Mouse (Mus musculus): ENCODE results near the gene Fam53a. TPM values are rescaled to one million over a fixed set of nuclear protein-coding genes. Genes with fewer than 3 reads are reported as not detected.

Fam53a gene
- total and polyA plus RNA-seq, 3 experiments: 43.6 to 62.8 TPM; not detected in 1

DNA sequence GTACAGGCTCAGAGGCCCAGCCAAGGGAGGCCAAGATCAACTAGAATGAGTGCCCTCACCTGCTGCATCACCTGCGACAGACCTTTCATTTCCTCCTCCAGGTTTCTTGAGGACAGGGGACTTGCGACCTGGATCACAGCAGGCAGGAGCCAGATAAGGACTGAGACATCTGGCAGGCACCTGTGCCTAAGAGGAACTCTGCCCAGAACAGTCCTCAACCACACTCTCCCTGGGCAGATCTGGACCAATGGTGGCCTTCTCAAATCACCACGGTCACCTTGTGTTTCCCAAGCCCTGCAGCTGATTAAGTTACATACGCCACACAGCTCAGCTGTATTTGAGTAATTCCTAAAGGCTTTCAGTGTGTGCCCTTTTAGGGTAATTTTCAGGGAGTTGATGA is 1.2 kb upstream of the Fam53a start:
- Histone ChIP-seq H3K4me1 (ENCODE audit: control insufficient read depth in 1 of 2, insufficient read depth in 2 of 2, low read length in 2 of 2) (peaks cover 10 to 17% of the 10 kb centered on the region in 2 experiments), H3K27me3 (ENCODE audit: control insufficient read depth in 1 of 2, insufficient read depth in 2 of 2, low read length in 2 of 2) (no peaks in the 10 kb centered on the region), H3K9ac (ENCODE audit: control insufficient read depth, low read depth, low read length, poor library complexity, severe bottlenecking) (peak overlapping the region; percentile 72), H3K9me3 (replicated peaks; ENCODE audit: insufficient read depth, low read length) (no peaks in the 10 kb centered on the region), H3K79me2 (ENCODE audit: control insufficient read depth, insufficient read depth, low read length, poor library complexity) (peaks cover 23% of the 10 kb centered on the region), H3K4me3 (ENCODE audit: control insufficient read depth in 1 of 2, insufficient read depth in 1 of 2, low read depth in 2 of 2, low read length in 2 of 2) (peak overlapping the region; percentile 81 to 96), H3K27ac (ENCODE audit: control insufficient read depth, low read depth, low read length) (peak overlapping the region; percentile 61), H3K36me3 (ENCODE audit: control insufficient read depth in 1 of 2, insufficient read depth in 2 of 2, low read length in 2 of 2) (peaks cover 0 to 17% of the 10 kb centered on the region in 2 experiments; a peak in 2 of 4 replicates)
- DNase-seq (ENCODE audit: low read depth, low spot score): peak; percentile 72
- TF ChIP-seq ZMIZ1 (IDR thresholded peaks at IDR 0.05; ENCODE audit: low read depth, low read length) (no peak), ZNF384 (IDR thresholded peaks at IDR 0.05; ENCODE audit: low read depth, low read length) (no peak), E2F4 (IDR thresholded peaks at IDR 0.05; ENCODE audit: borderline replicate concordance, low read depth, low read length) (no peak), SMC3 (IDR thresholded peaks at IDR 0.05; ENCODE audit: low read depth, low read length) (no peak), HCFC1 (IDR thresholded peaks at IDR 0.05; ENCODE audit: low read depth, low read length) (no peak), EP300 (IDR thresholded peaks at IDR 0.05; ENCODE audit: low read depth in 1 of 2, low read length in 2 of 2) (peak in 1 of 2 experiments; percentile 61; a peak in 1 of 4 replicates), MAFK (IDR thresholded peaks at IDR 0.05; ENCODE audit: borderline replicate concordance, low read depth, low read length) (no peak), USF1 (IDR thresholded peaks at IDR 0.05; ENCODE audit: low read depth, low read length) (no peak), MEF2A (IDR thresholded peaks at IDR 0.05; ENCODE audit: extremely low read depth, insufficient replicate concordance, low read depth, low read length, poor library complexity, severe bottlenecking) (no peak), UBTF (IDR thresholded peaks at IDR 0.05; ENCODE audit: borderline replicate concordance, insufficient read depth, low read depth, low read length) (no peak), NRF1 (IDR thresholded peaks at IDR 0.05; ENCODE audit: insufficient read depth, low read depth, low read length, poor library complexity, severe bottlenecking) (no peak), MAZ (IDR thresholded peaks at IDR 0.05; ENCODE audit: low read depth, low read length) (no peak), JUND (IDR thresholded peaks at IDR 0.05; ENCODE audit: low read depth, low read length) (0 out of 2 replicates have a peak, but pooled peaks have one; percentile 0), BHLHE40 (IDR thresholded peaks at IDR 0.05; ENCODE audit: borderline replicate concordance, low read depth, low read length) (no peak), CHD1 (IDR thresholded peaks at IDR 0.05; ENCODE audit: low read depth, low read length) (no peak), MAX (IDR thresholded peaks at IDR 0.05; ENCODE audit: low read length) (no peak), MYC (IDR thresholded peaks at IDR 0.05; ENCODE audit: low read depth, low read length) (no peak), GATA1 (IDR thresholded peaks at IDR 0.05; ENCODE audit: low read depth, low read length) (peak; percentile 62), POLR2AphosphoS5 (IDR thresholded peaks at IDR 0.05; ENCODE audit: borderline replicate concordance, low read depth, low read length) (no peak), TCF12 (IDR thresholded peaks at IDR 0.05; ENCODE audit: low read depth, low read length) (peak; percentile 89), GABPA (IDR thresholded peaks at IDR 0.05; ENCODE audit: low read depth, low read length) (no peak), ETS1 (IDR thresholded peaks at IDR 0.05; ENCODE audit: low read depth, low read length) (peak; percentile 49), MXI1 (IDR thresholded peaks at IDR 0.05; ENCODE audit: low read depth, low read length) (no peak), ZC3H11A (IDR thresholded peaks at IDR 0.05; ENCODE audit: low read depth, low read length) (no peak), ZKSCAN1 (IDR thresholded peaks at IDR 0.05; ENCODE audit: low read depth, low read length) (no peak), MYB (IDR thresholded peaks at IDR 0.05; ENCODE audit: low read depth, low read length) (no peak), POLR2A (IDR thresholded peaks at IDR 0.05; ENCODE audit: control insufficient read depth in 1 of 2, insufficient read depth in 1 of 2, low read depth in 1 of 2, low read length in 2 of 2, poor library complexity in 1 of 2) (no peak), RAD21 (IDR thresholded peaks at IDR 0.05; ENCODE audit: low read depth, low read length) (no peak), USF2 (IDR thresholded peaks at IDR 0.05; ENCODE audit: borderline replicate concordance in 1 of 2, insufficient read depth in 1 of 2, low read depth in 1 of 2, low read length in 2 of 2) (no peak), CHD2 (IDR thresholded peaks at IDR 0.05; ENCODE audit: low read length) (no peak), RCOR1 (IDR thresholded peaks at IDR 0.05; ENCODE audit: low read depth, low read length) (no peak), KAT2A (conservative IDR thresholded peaks at IDR 0.05; ENCODE audit: low read depth, low read length) (no peak), NELFE (IDR thresholded peaks at IDR 0.05; ENCODE audit: low read depth, low read length) (no peak), TBP (IDR thresholded peaks at IDR 0.05; ENCODE audit: low read depth, low read length) (no peak), POLR2AphosphoS2 (IDR thresholded peaks at IDR 0.05; ENCODE audit: low read length) (no peak), SIN3A (IDR thresholded peaks at IDR 0.05; ENCODE audit: low read length) (no peak), ELF1 (IDR thresholded peaks at IDR 0.05; ENCODE audit: low read depth, low read length) (no peak), TAL1 (IDR thresholded peaks at IDR 0.05; ENCODE audit: low read length) (peak; percentile 79)

All from MEL (cell line).